Mouse (Mus musculus): Measurements from ENCODE around the gene Enoph1. TPM values are rescaled to one million over a fixed set of nuclear protein-coding genes. Genes with fewer than 3 reads are reported as not detected.

The Enoph1 gene
- polyA plus RNA-seq, 1 experiment from 2014 or later, result 14.0 TPM

GRCm38 (mm10) chr5:100096955-100097354, 57.2 kb downstream of the Enoph1 start:
- no peak for ATAC-seq (ENCODE audit: low read depth)
- 54% methylated on average over 5 of the region's 5 CpGs for WGBS (ENCODE audit: insufficient replicate concordance)
- no peak overlapping the region for H3K4me2 ChIP-seq (ENCODE audit: low read depth, low read length)

GRCm38 (mm10) chr5:100097967-100098366, 58.2 kb downstream of the Enoph1 start:
- no peak for ATAC-seq (ENCODE audit: low read depth)
- H3K27me3 ChIP-seq (ENCODE audit: control insufficient read depth, insufficient read depth, low read depth, low read length), result no peaks in the 10 kb centered on the region
- no peaks in the 10 kb centered on the region for H3K36me3 ChIP-seq (ENCODE audit: control insufficient read depth, insufficient read depth)
- H3K4me1 ChIP-seq (ENCODE audit: control insufficient read depth, low read depth, low read length), result no peaks in the 10 kb centered on the region
- H3K9ac ChIP-seq (ENCODE audit: low read depth, low read length), result no peak overlapping the region
- no peak overlapping the region for H3K4me2 ChIP-seq (ENCODE audit: low read depth, low read length)
- WGBS (ENCODE audit: insufficient replicate concordance), result 59% methylated on average over 4 of the region's 4 CpGs
- no peak overlapping the region for H3K4me3 ChIP-seq (ENCODE audit: low read depth, low read length)
- H3K9me3 ChIP-seq (replicated peaks; ENCODE audit: control insufficient read depth, low read length), result no peaks in the 10 kb centered on the region
- H3K27ac ChIP-seq (ENCODE audit: low read length), result no peak overlapping the region

More at GRCm38 (mm10) chr5:100096955-100097354, 57.2 kb downstream of the Enoph1 start:
- Histone ChIP-seq H3K27me3 (ENCODE audit: control insufficient read depth, insufficient read depth, low read depth, low read length) (no peaks in the 10 kb centered on the region), H3K36me3 (ENCODE audit: control insufficient read depth, insufficient read depth) (no peaks in the 10 kb centered on the region), H3K4me3 (ENCODE audit: low read depth, low read length) (no peak overlapping the region), H3K27ac (ENCODE audit: low read length) (no peak overlapping the region), H3K4me1 (ENCODE audit: control insufficient read depth, low read depth, low read length) (no peaks in the 10 kb centered on the region), H3K9ac (ENCODE audit: low read depth, low read length) (no peak overlapping the region), H3K9me3 (replicated peaks; ENCODE audit: control insufficient read depth, low read length) (no peaks in the 10 kb centered on the region)

GRCm38 (mm10) chr5:100102395-100102794, 62.6 kb downstream of the Enoph1 start:
- 72% methylated on average over 1 of the region's 1 CpGs for WGBS (ENCODE audit: insufficient replicate concordance)

GRCm38 (mm10) chr5:100108866-100109265, 69.1 kb downstream of the Enoph1 start:
- H3K36me3 ChIP-seq (ENCODE audit: control insufficient read depth, insufficient read depth), result no peaks in the 10 kb centered on the region

More at GRCm38 (mm10) chr5:100102395-100102794, 62.6 kb downstream of the Enoph1 start:
- Histone ChIP-seq H3K27me3 (ENCODE audit: control insufficient read depth, insufficient read depth, low read depth, low read length) (no peaks in the 10 kb centered on the region), H3K27ac (ENCODE audit: low read length) (no peak overlapping the region), H3K9ac (ENCODE audit: low read depth, low read length) (no peak overlapping the region), H3K36me3 (ENCODE audit: control insufficient read depth, insufficient read depth) (no peaks in the 10 kb centered on the region), H3K9me3 (replicated peaks; ENCODE audit: control insufficient read depth, low read length) (no peaks in the 10 kb centered on the region), H3K4me3 (ENCODE audit: low read depth, low read length) (no peak overlapping the region), H3K4me2 (ENCODE audit: low read depth, low read length) (no peak overlapping the region), H3K4me1 (ENCODE audit: control insufficient read depth, low read depth, low read length) (no peaks in the 10 kb centered on the region)
- ATAC-seq (ENCODE audit: low read depth), result no peak

GRCm38 (mm10) chr5:100109543-100110282, 69.9 kb downstream of the Enoph1 start:
- Histone ChIP-seq H3K4me3 (ENCODE audit: low read depth, low read length) (no peak overlapping the region), H3K36me3 (ENCODE audit: control insufficient read depth, insufficient read depth) (no peaks in the 10 kb centered on the region), H3K9me3 (replicated peaks; ENCODE audit: control insufficient read depth, low read length) (no peaks in the 10 kb centered on the region), H3K9ac (ENCODE audit: low read depth, low read length) (no peak overlapping the region), H3K4me1 (ENCODE audit: control insufficient read depth, low read depth, low read length) (no peaks in the 10 kb centered on the region), H3K27ac (ENCODE audit: low read length) (no peak overlapping the region), H3K27me3 (ENCODE audit: control insufficient read depth, insufficient read depth, low read depth, low read length) (no peaks in the 10 kb centered on the region), H3K4me2 (ENCODE audit: low read depth, low read length) (no peak overlapping the region)
- ATAC-seq (ENCODE audit: low read depth), result no peak
- WGBS (ENCODE audit: insufficient replicate concordance), result 38% methylated on average over 7 of the region's 7 CpGs

More at GRCm38 (mm10) chr5:100108866-100109265, 69.1 kb downstream of the Enoph1 start:
- no peak overlapping the region for H3K27ac ChIP-seq (ENCODE audit: low read length)
- no peaks in the 10 kb centered on the region for H3K4me1 ChIP-seq (ENCODE audit: control insufficient read depth, low read depth, low read length)
- H3K4me3 ChIP-seq (ENCODE audit: low read depth, low read length), result no peak overlapping the region
- H3K27me3 ChIP-seq (ENCODE audit: control insufficient read depth, insufficient read depth, low read depth, low read length), result no peaks in the 10 kb centered on the region
- no peak overlapping the region for H3K4me2 ChIP-seq (ENCODE audit: low read depth, low read length)
- no peaks in the 10 kb centered on the region for H3K9me3 ChIP-seq (replicated peaks; ENCODE audit: control insufficient read depth, low read length)
- 76% methylated on average over 9 of the region's 9 CpGs for WGBS (ENCODE audit: insufficient replicate concordance)
- ATAC-seq (ENCODE audit: low read depth), result no peak
- H3K9ac ChIP-seq (ENCODE audit: low read depth, low read length), result no peak overlapping the region

GRCm38 (mm10) chr5:100110581-100110980, 70.8 kb downstream of the Enoph1 start:
- ATAC-seq (ENCODE audit: low read depth), result no peak
- no peak overlapping the region for H3K27ac ChIP-seq (ENCODE audit: low read length)
- H3K4me3 ChIP-seq (ENCODE audit: low read depth, low read length), result no peak overlapping the region
- H3K4me1 ChIP-seq (ENCODE audit: control insufficient read depth, low read depth, low read length), result no peaks in the 10 kb centered on the region
- 47% methylated on average over 3 of the region's 3 CpGs for WGBS (ENCODE audit: insufficient replicate concordance)
- no peaks in the 10 kb centered on the region for H3K27me3 ChIP-seq (ENCODE audit: control insufficient read depth, insufficient read depth, low read depth, low read length)
- no peaks in the 10 kb centered on the region for H3K9me3 ChIP-seq (replicated peaks; ENCODE audit: control insufficient read depth, low read length)
- H3K4me2 ChIP-seq (ENCODE audit: low read depth, low read length), result no peak overlapping the region
- H3K9ac ChIP-seq (ENCODE audit: low read depth, low read length), result no peak overlapping the region
- H3K36me3 ChIP-seq (ENCODE audit: control insufficient read depth, insufficient read depth), result no peaks in the 10 kb centered on the region

- Histone ChIP-seq H3K4me3 (ENCODE audit: low read depth, low read length) (no peak overlapping the region), H3K4me1 (ENCODE audit: control insufficient read depth, low read depth, low read length) (no peaks in the 10 kb centered on the region), H3K27ac (ENCODE audit: low read length) (no peak overlapping the region), H3K9me3 (replicated peaks; ENCODE audit: control insufficient read depth, low read length) (no peaks in the 10 kb centered on the region), H3K27me3 (ENCODE audit: control insufficient read depth, insufficient read depth, low read depth, low read length) (no peaks in the 10 kb centered on the region), H3K9ac (ENCODE audit: low read depth, low read length) (no peak overlapping the region), H3K4me2 (ENCODE audit: low read depth, low read length) (no peak overlapping the region), H3K36me3 (ENCODE audit: control insufficient read depth, insufficient read depth) (no peaks in the 10 kb centered on the region)
- ATAC-seq (ENCODE audit: low read depth), result no peak
- 34% methylated on average over 5 of the region's 5 CpGs for WGBS (ENCODE audit: insufficient replicate concordance)
Measured at GRCm38 (mm10) chr5:100113403-100113802, 73.6 kb downstream of the Enoph1 start.

Other genes with a start within 250 kb of the Enoph1 start
- 0.18 TPM in 1 of 2 replicates, not detected in the other for gene Vamp9, start 133.7 kb upstream of the Enoph1 start, polyA plus RNA-seq (2015; fragmentation: Nextera tagmentation; extraction: Ambion mirVana)
- gene Hnrnpd, start 61.0 kb upstream of the Enoph1 start, polyA plus RNA-seq (2015; fragmentation: Nextera tagmentation; extraction: Ambion mirVana), result 18.0 and 18.5 TPM in 2 replicates
- gene 4930524J08Rik, start 60.9 kb upstream of the Enoph1 start, polyA plus RNA-seq (2015; fragmentation: Nextera tagmentation; extraction: Ambion mirVana), result 0.40 and 0.48 TPM in 2 replicates
- 37.8 and 40.5 TPM in 2 replicates for gene Hnrnpdl, start 321 bp upstream of the Enoph1 start, polyA plus RNA-seq (2015; fragmentation: Nextera tagmentation; extraction: Ambion mirVana)
- gene Tmem150c, start 119.8 kb downstream of the Enoph1 start, polyA plus RNA-seq (2015; fragmentation: Nextera tagmentation; extraction: Ambion mirVana), result 0.43 and 0.67 TPM in 2 replicates

Data from liver, embryonic 16.5 days (tissue).